Mouse (Mus musculus): ENCODE data around the gene Fbxo4. TPM values are rescaled to one million over a fixed set of nuclear protein-coding genes. Genes with fewer than 3 reads are reported as not detected.
A peak's percentile ranks its signal among the peaks of the same experiment; 100 is the strongest.

Gene Fbxo4
- polyA plus RNA-seq, 2 experiments from 2014 or later, result 2.4 to 8.0 TPM

GRCm38 (mm10) chr15:3978279-3978678 lies 1.1 kb downstream of the Fbxo4 start:
- no peak for ATAC-seq

- ATAC-seq, result no peak
Measured at GRCm38 (mm10) chr15:3973300-3973699, 6.1 kb downstream of the Fbxo4 start.

GRCm38 (mm10) chr15:3970193-3970592 lies 9.2 kb downstream of the Fbxo4 start:
- ATAC-seq, result no peak

GRCm38 (mm10) chr15:3969743-3970142 lies 9.6 kb downstream of the Fbxo4 start:
- no peak for ATAC-seq

GRCm38 (mm10) chr15:3962251-3962650 lies 17.1 kb downstream of the Fbxo4 start:
- ATAC-seq, result no peak

GRCm38 (mm10) chr15:3960094-3960493 lies 19.3 kb downstream of the Fbxo4 start:
- ATAC-seq, result no peak

GRCm38 (mm10) chr15:3957982-3958381 lies 21.4 kb downstream of the Fbxo4 start:
- ATAC-seq, result peak; percentile 90

GRCm38 (mm10) chr15:3954971-3955370 lies 24.4 kb downstream of the Fbxo4 start:
- ATAC-seq, result no peak

GRCm38 (mm10) chr15:3938132-3938531 lies 41.2 kb downstream of the Fbxo4 start:
- ATAC-seq, result no peak

GRCm38 (mm10) chr15:3936056-3936455 lies 43.3 kb downstream of the Fbxo4 start:
- no peak for ATAC-seq

GRCm38 (mm10) chr15:3933466-3933865 lies 45.9 kb downstream of the Fbxo4 start:
- no peak for ATAC-seq

- no peak for ATAC-seq
Measured at GRCm38 (mm10) chr15:3931931-3932330, 47.4 kb downstream of the Fbxo4 start.

Other genes starting within 250 kb of the Fbxo4 start
- gene AW549877, start 16.2 kb upstream of the Fbxo4 start, polyA plus RNA-seq (2017; shearing (Covaris generic)), result 10 to 100 TPM; 33.3 to 34.5 TPM
- 10 to 100 TPM; 46.6 to 74.0 TPM for gene Oxct1, start 46.8 kb upstream of the Fbxo4 start, polyA plus RNA-seq (2017; shearing (Covaris generic))

All from CD4-positive, CD25-positive, alpha-beta regulatory T cell, adult 4 months (primary cell).